Mouse (Mus musculus): ENCODE data around the gene Dot1l.

- TF ChIP-seq CTCF (IDR thresholded peaks at IDR 0.05; ENCODE audit: low read depth, low read length) (no peak), TAL1 (conservative IDR thresholded peaks at IDR 0.05; ENCODE audit: low read depth, low read length) (no peak), GATA1 (IDR thresholded peaks at IDR 0.05; ENCODE audit: borderline replicate concordance, low read length) (no peak)
Observed at GRCm38 (mm10) chr10:80784302-80784701, 29.3 kb downstream of the Dot1l start.

Measured in G1E (cell line).